Mouse (Mus musculus) limb, embryonic 12.5 days (tissue): ENCODE measurements around the gene Grap2. TPM values are rescaled to one million over a fixed set of nuclear protein-coding genes. Genes with fewer than 3 reads are reported as not detected.

Source experiments
- ATAC-seq: fragments of 200-750 bp; cut with Nextera tagmentation; 2 replicates; pipeline ENCODE4 v1.8.0; 2017; ENCODE audit warnings: low read depth, moderate TSS enrichment; ENCODE audit not compliant: insufficient number of reproducible peaks, insufficient read depth, low FRiP score, low TSS enrichment
- H3K27ac ChIP-seq: fragments of 300-500 bp; sonication (generic); 2 replicates; pipeline ENCODE4 v1.5.1; 2016; ENCODE audit warnings: mild to moderate bottlenecking, moderate library complexity
- H3K27me3 ChIP-seq: fragments of 300-500 bp; sonication (generic); 2 replicates; pipeline ENCODE4 v1.6.1; 2016; ENCODE audit warnings: mild to moderate bottlenecking, moderate library complexity
- H3K36me3 ChIP-seq: fragments of 300-500 bp; sonication (generic); 2 replicates; pipeline ENCODE4 v1.6.1; 2016; ENCODE audit warnings: mild to moderate bottlenecking, moderate library complexity
- H3K4me1 ChIP-seq: fragments of 300-500 bp; sonication (generic); replicated peaks from 2 replicates; pipeline ENCODE4 v1.6.1; 2016
- H3K4me2 ChIP-seq: fragments of 300-500 bp; sonication (generic); 2 replicates; pipeline ENCODE4 v1.6.1; 2016; ENCODE audit warnings: mild to moderate bottlenecking, moderate library complexity
- H3K4me3 ChIP-seq: fragments of 300-500 bp; sonication (generic); replicated peaks from 2 replicates; pipeline ENCODE4 v1.5.1; 2016; ENCODE audit warnings: mild to moderate bottlenecking
- H3K9ac ChIP-seq: fragments of 300-500 bp; sonication (generic); replicated peaks from 2 replicates; pipeline ENCODE4 v1.6.1; 2016; ENCODE audit warnings: mild to moderate bottlenecking, moderate library complexity
- H3K9me3 ChIP-seq: fragments of 300-500 bp; sonication (generic); 2 replicates; pipeline ENCODE4 v1.6.1; 2016; ENCODE audit warnings: mild to moderate bottlenecking, moderate library complexity
- WGBS: fragments of 180-500 bp; shearing (Covaris S2); methylation state at CpG from one replicate; pipeline ENCODE4 v1.1.7; 2016; 5-methylcytosine and 5-hydroxymethylcytosine counted together
- polyA plus RNA-seq: library from polyadenylated mRNA; unstranded; fragments of >200 nt; fragmentation: Nextera tagmentation; extraction: Ambion mirVana; gene quantifications from 2 replicates; pipeline ENCODE4 v1.2.1, GENCODE M21; 2016

Gene Grap2
- polyA plus RNA-seq, 1 experiment from 2014 or later = 2.9 TPM

GRCm38 (mm10) chr15:80554860-80555822 is 17.3 kb upstream of the Grap2 start:
- Histone ChIP-seq H3K9me3 (no peaks in the 10 kb centered on the region), H3K36me3 (no peaks in the 10 kb centered on the region), H3K27me3 (peaks cover 9% of the 10 kb centered on the region; the same call in 1 of the 2 replicates), H3K27ac (no peak overlapping the region), H3K4me2 (no peak overlapping the region), H3K9ac (no peak overlapping the region), H3K4me3 (no peak overlapping the region), H3K4me1 (no peaks in the 10 kb centered on the region)
- WGBS = 91% methylated on average over 6 of the region's 6 CpGs
- ATAC-seq = no peak

DNA sequence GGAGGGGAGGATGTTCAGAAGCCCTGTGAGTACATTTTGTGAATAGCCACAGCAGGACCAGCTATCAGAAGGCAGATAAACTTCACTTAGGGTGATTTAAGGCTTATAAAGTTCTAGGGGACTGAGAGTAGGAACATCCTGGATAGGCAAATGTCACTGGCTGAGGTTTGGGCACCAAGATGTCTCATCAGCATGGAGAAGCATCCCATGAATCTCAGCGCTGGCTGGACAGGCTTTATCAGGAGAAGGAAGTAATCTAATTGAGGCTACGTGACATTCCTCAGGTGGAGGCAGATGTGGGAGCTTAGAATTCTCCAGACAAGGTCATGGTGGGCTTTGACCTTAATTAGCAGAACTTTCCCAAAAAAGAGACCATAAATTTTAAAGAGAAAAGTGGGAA is 16.4 kb upstream of the Grap2 start:
- WGBS = 48% methylated on average over 2 of the region's 2 CpGs
- ATAC-seq = no peak

GRCm38 (mm10) chr15:80557745-80558144 is 14.6 kb upstream of the Grap2 start:
- ATAC-seq = no peak
- WGBS = 75% methylated on average over 4 of the region's 4 CpGs
- H3K4me3 ChIP-seq = no peak overlapping the region
- H3K9ac ChIP-seq = no peak overlapping the region
- peaks cover 9% of the 10 kb centered on the region; the same call in 1 of the 2 replicates for H3K27me3 ChIP-seq
- no peak overlapping the region for H3K27ac ChIP-seq
- no peak overlapping the region for H3K4me2 ChIP-seq
- no peaks in the 10 kb centered on the region for H3K9me3 ChIP-seq
- no peaks in the 10 kb centered on the region for H3K36me3 ChIP-seq
- no peaks in the 10 kb centered on the region for H3K4me1 ChIP-seq

More for the DNA sequence above, 16.4 kb upstream of the Grap2 start:
- Histone ChIP-seq H3K27me3 (peaks cover 9% of the 10 kb centered on the region; the same call in 1 of the 2 replicates), H3K4me2 (no peak overlapping the region), H3K9me3 (no peaks in the 10 kb centered on the region), H3K9ac (no peak overlapping the region), H3K4me3 (no peak overlapping the region), H3K4me1 (no peaks in the 10 kb centered on the region), H3K27ac (no peak overlapping the region), H3K36me3 (no peaks in the 10 kb centered on the region)

DNA sequence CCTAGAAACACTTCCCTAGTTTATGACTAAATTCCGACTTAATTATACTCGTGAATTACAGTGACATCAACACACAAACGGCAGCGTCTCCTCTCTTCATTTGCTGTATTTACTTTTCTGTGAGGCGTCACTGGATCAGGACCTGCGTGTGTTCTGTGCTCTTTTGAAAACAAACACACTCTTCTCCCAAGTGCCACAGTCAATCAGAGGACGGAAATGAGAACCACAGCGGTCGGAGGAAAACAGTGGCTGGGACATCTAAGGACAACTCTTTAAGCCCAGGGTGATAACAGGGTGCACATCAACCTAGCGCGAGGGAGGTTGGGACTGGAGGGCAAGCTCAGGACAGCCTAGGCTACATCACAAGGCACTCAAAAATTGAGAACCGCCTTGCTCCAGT is 12.9 kb upstream of the Grap2 start:
- Histone ChIP-seq H3K4me3 (no peak overlapping the region), H3K27me3 (peaks cover 9% of the 10 kb centered on the region; the same call in 1 of the 2 replicates), H3K36me3 (no peaks in the 10 kb centered on the region), H3K9ac (no peak overlapping the region), H3K4me1 (no peaks in the 10 kb centered on the region), H3K4me2 (no peak overlapping the region), H3K9me3 (no peaks in the 10 kb centered on the region), H3K27ac (no peak overlapping the region)
- ATAC-seq = no peak
- WGBS = 48% methylated on average over 12 of the region's 12 CpGs

GRCm38 (mm10) chr15:80559978-80560377 is 12.4 kb upstream of the Grap2 start:
- Histone ChIP-seq H3K4me2 (no peak overlapping the region), H3K4me3 (no peak overlapping the region), H3K27me3 (peaks cover 9% of the 10 kb centered on the region; the same call in 1 of the 2 replicates), H3K9ac (no peak overlapping the region), H3K4me1 (no peaks in the 10 kb centered on the region), H3K27ac (no peak overlapping the region), H3K36me3 (no peaks in the 10 kb centered on the region), H3K9me3 (no peaks in the 10 kb centered on the region)
- ATAC-seq = no peak
- 65% methylated on average over 14 of the region's 14 CpGs for WGBS

- H3K4me2 ChIP-seq = no peak overlapping the region
- H3K36me3 ChIP-seq = no peaks in the 10 kb centered on the region
- no peaks in the 10 kb centered on the region for H3K9me3 ChIP-seq
- H3K27me3 ChIP-seq = peaks cover 9% of the 10 kb centered on the region; the same call in 1 of the 2 replicates
- H3K4me3 ChIP-seq = no peak overlapping the region
- no peaks in the 10 kb centered on the region for H3K4me1 ChIP-seq
- 68% methylated on average over 15 of the region's 15 CpGs for WGBS
- H3K9ac ChIP-seq = no peak overlapping the region
- no peak overlapping the region for H3K27ac ChIP-seq
- no peak for ATAC-seq
Measured at GRCm38 (mm10) chr15:80560646-80561580, 11.5 kb upstream of the Grap2 start.

DNA sequence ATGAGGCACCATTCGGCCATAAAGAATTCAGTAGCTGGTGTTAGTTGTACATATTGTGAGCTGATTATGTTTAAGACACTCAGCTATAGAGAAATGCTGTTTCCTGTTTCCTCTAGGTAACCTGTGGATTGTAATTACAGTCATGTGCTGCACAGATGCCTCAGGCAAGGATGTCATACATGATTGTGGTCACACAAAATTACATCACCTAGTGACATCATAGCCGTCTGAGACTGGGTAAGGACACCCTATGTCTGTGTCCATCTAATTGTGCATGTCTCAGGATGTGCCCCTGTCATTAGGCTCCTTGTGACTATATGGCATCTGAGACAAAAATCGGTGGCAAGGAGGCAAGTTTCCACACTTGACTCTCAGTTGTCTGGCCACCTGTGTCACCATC is 9.9 kb upstream of the Grap2 start:
- peaks cover 9% of the 10 kb centered on the region; the same call in 1 of the 2 replicates for H3K27me3 ChIP-seq
- no peaks in the 10 kb centered on the region for H3K36me3 ChIP-seq
- H3K9me3 ChIP-seq = no peaks in the 10 kb centered on the region
- no peaks in the 10 kb centered on the region for H3K4me1 ChIP-seq
- 68% methylated on average over 3 of the region's 3 CpGs for WGBS
- H3K9ac ChIP-seq = no peak overlapping the region
- H3K4me3 ChIP-seq = no peak overlapping the region
- no peak overlapping the region for H3K4me2 ChIP-seq
- H3K27ac ChIP-seq = no peak overlapping the region
- ATAC-seq = no peak

- 91% methylated on average over 6 of the region's 6 CpGs for WGBS
- H3K4me2 ChIP-seq = no peak overlapping the region
- H3K4me3 ChIP-seq = no peak overlapping the region
- peaks cover 9% of the 10 kb centered on the region; the same call in 1 of the 2 replicates for H3K27me3 ChIP-seq
- no peak overlapping the region for H3K9ac ChIP-seq
- H3K27ac ChIP-seq = no peak overlapping the region
- no peaks in the 10 kb centered on the region for H3K36me3 ChIP-seq
- H3K4me1 ChIP-seq = no peaks in the 10 kb centered on the region
- ATAC-seq = no peak
- no peaks in the 10 kb centered on the region for H3K9me3 ChIP-seq
Measured at GRCm38 (mm10) chr15:80563634-80564208, 8.7 kb upstream of the Grap2 start.

DNA sequence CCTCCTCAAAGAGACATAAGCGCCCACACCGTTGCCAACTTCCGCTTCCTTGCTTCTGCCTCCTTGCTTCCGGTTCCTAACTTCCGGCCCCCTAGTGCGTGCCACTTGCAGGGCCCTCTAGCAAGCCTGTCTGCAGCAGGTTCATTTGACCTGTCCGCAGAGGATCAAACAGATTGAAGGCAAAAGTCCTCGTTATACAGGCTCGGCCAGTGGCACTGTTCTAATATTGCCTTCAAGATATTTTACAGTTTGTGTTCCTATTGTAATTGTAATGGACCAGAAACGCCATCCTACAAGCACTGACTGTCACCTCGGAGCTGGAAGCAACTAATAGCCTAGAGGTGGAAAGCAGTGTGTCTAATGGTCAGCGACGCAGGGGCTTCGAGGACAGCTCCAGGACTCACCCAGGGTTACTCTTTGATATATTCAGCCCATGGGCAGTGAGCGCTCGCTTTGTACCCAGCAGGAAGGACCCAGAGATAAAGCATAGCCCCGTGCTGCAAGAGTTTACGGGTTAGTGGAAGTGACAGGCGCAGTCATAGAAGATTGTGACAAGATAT is 7.2 kb upstream of the Grap2 start, which contains the start of gene Enthd1:
TSS of gene Enthd1 (minus strand) at position 51 of the 560 bp plus-strand sequence.
- Histone ChIP-seq H3K27me3 (peaks cover under 1% of the 10 kb centered on the region; the same call in 1 of the 2 replicates), H3K27ac (no peak within 1 kb of the TSS), H3K4me2 (no peak within 1 kb of the TSS), H3K9ac (no peak within 1 kb of the TSS), H3K4me3 (no peak within 1 kb of the TSS), H3K36me3 (no peaks in the 10 kb centered on the region), H3K9me3 (no peaks in the 10 kb centered on the region), H3K4me1 (no peaks in the 10 kb centered on the region)
- WGBS = 82% methylated on average over 19 of the region's 19 CpGs
- ATAC-seq = no peak

DNA sequence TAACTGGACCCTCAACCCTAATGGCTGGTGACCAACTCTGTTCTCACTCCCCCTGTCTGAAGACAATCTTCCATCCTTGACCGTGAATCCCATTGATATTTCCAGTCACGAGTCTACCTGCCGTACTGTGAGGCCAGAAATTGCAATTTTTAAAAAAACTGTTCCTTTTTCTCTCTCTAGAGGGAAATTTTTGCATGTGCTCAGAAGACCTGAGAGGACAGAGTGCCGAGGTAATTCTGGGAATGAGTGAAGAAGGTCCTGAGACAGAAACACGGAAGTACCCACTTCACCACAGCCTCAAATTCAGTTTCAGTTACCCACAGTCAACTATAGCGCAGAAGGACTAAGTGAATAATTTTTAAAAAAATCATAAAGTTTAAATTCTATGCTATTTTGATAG is 5.7 kb upstream of the Grap2 start:
- H3K27ac ChIP-seq = no peak overlapping the region
- H3K4me1 ChIP-seq = no peaks in the 10 kb centered on the region
- no peaks in the 10 kb centered on the region; the same call in 1 of the 2 replicates for H3K27me3 ChIP-seq
- no peaks in the 10 kb centered on the region for H3K36me3 ChIP-seq
- 90% methylated on average over 6 of the region's 6 CpGs for WGBS
- H3K4me3 ChIP-seq = no peak overlapping the region
- no peak overlapping the region for H3K4me2 ChIP-seq
- H3K9ac ChIP-seq = no peak overlapping the region
- no peak for ATAC-seq
- no peaks in the 10 kb centered on the region for H3K9me3 ChIP-seq
